Mouse (Mus musculus): Measurements from ENCODE around the gene Rangap1. TPM values are rescaled to one million over a fixed set of nuclear protein-coding genes. Genes with fewer than 3 reads are reported as not detected.
A peak's percentile ranks its signal among the peaks of the same experiment; 100 is the strongest.

The Rangap1 gene
- polyA plus RNA-seq (2011; ENCODE audit: insufficient read depth, insufficient read length, low read depth, missing spikeins) = 158 and 160 TPM in 2 replicates

- Histone ChIP-seq H3K36me3 (ENCODE audit: control insufficient read depth, insufficient read depth, low read length, poor library complexity, severe bottlenecking) (no peaks in the 10 kb centered on the region), H3K9ac (ENCODE audit: low read depth, poor library complexity, severe bottlenecking) (peak within 1 kb of the TSS; percentile 98), H3K9me3 (replicated peaks; ENCODE audit: control insufficient read depth, insufficient read depth, low read length, poor library complexity, severe bottlenecking) (no peaks in the 10 kb centered on the region), H3K4me3 (ENCODE audit: low read depth, low read length) (peak within 1 kb of the TSS; percentile 91), H3K4me1 (ENCODE audit: control insufficient read depth, insufficient read depth, low read length) (no peaks in the 10 kb centered on the region), H3K27ac (ENCODE audit: insufficient read depth, low read length) (peak within 1 kb of the TSS; percentile 55), H3K27me3 (ENCODE audit: control insufficient read depth, insufficient read depth, low read length, poor library complexity, severe bottlenecking) (no peaks in the 10 kb centered on the region)
- TF ChIP-seq CTCF (IDR thresholded peaks at IDR 0.05; ENCODE audit: low read depth, low read length) = no peak
- no peak for TF ChIP-seq POLR2A (IDR thresholded peaks at IDR 0.05; ENCODE audit: insufficient read depth, low read length)
- no peak for TF ChIP-seq EP300 (IDR thresholded peaks at IDR 0.05; ENCODE audit: insufficient read depth, low read depth, low read length)
Measured at GRCm38 (mm10) chr15:81744992-81745600, at the start of gene Rangap1, which contains the start of gene Zc3h7b. Rangap1 (minus strand) TSS chr15:81745530. Zc3h7b (plus strand) TSS chr15:81745057.

GRCm38 (mm10) chr15:81792444-81792843, 47.1 kb upstream of the Rangap1 start:
- Histone ChIP-seq H3K27ac (ENCODE audit: insufficient read depth, low read length) (no peak overlapping the region), H3K4me3 (ENCODE audit: low read depth, low read length) (no peak overlapping the region), H3K9ac (ENCODE audit: low read depth, poor library complexity, severe bottlenecking) (no peak overlapping the region), H3K27me3 (ENCODE audit: control insufficient read depth, insufficient read depth, low read length, poor library complexity, severe bottlenecking) (no peaks in the 10 kb centered on the region), H3K36me3 (ENCODE audit: control insufficient read depth, insufficient read depth, low read length, poor library complexity, severe bottlenecking) (no peaks in the 10 kb centered on the region), H3K9me3 (replicated peaks; ENCODE audit: control insufficient read depth, insufficient read depth, low read length, poor library complexity, severe bottlenecking) (no peaks in the 10 kb centered on the region), H3K4me1 (ENCODE audit: control insufficient read depth, insufficient read depth, low read length) (no peaks in the 10 kb centered on the region)
- TF ChIP-seq CTCF (IDR thresholded peaks at IDR 0.05; ENCODE audit: low read depth, low read length) (no peak), EP300 (IDR thresholded peaks at IDR 0.05; ENCODE audit: insufficient read depth, low read depth, low read length) (no peak)

GRCm38 (mm10) chr15:81787525-81787924, 42.2 kb upstream of the Rangap1 start:
- no peak overlapping the region for H3K4me3 ChIP-seq (ENCODE audit: low read depth, low read length)
- no peaks in the 10 kb centered on the region for H3K4me1 ChIP-seq (ENCODE audit: control insufficient read depth, insufficient read depth, low read length)
- H3K27me3 ChIP-seq (ENCODE audit: control insufficient read depth, insufficient read depth, low read length, poor library complexity, severe bottlenecking) = no peaks in the 10 kb centered on the region
- no peaks in the 10 kb centered on the region for H3K9me3 ChIP-seq (replicated peaks; ENCODE audit: control insufficient read depth, insufficient read depth, low read length, poor library complexity, severe bottlenecking)
- H3K36me3 ChIP-seq (ENCODE audit: control insufficient read depth, insufficient read depth, low read length, poor library complexity, severe bottlenecking) = no peaks in the 10 kb centered on the region
- no peak overlapping the region for H3K9ac ChIP-seq (ENCODE audit: low read depth, poor library complexity, severe bottlenecking)
- no peak overlapping the region for H3K27ac ChIP-seq (ENCODE audit: insufficient read depth, low read length)
- no peak for TF ChIP-seq CTCF (IDR thresholded peaks at IDR 0.05; ENCODE audit: low read depth, low read length)
- no peak for TF ChIP-seq EP300 (IDR thresholded peaks at IDR 0.05; ENCODE audit: insufficient read depth, low read depth, low read length)
- no peak for TF ChIP-seq POLR2A (IDR thresholded peaks at IDR 0.05; ENCODE audit: insufficient read depth, low read length)

GRCm38 (mm10) chr15:81785701-81786100, 40.4 kb upstream of the Rangap1 start:
- no peak overlapping the region for H3K4me3 ChIP-seq (ENCODE audit: low read depth, low read length)
- no peak overlapping the region for H3K9ac ChIP-seq (ENCODE audit: low read depth, poor library complexity, severe bottlenecking)
- H3K9me3 ChIP-seq (replicated peaks; ENCODE audit: control insufficient read depth, insufficient read depth, low read length, poor library complexity, severe bottlenecking) = no peaks in the 10 kb centered on the region
- H3K4me1 ChIP-seq (ENCODE audit: control insufficient read depth, insufficient read depth, low read length) = no peaks in the 10 kb centered on the region
- TF ChIP-seq EP300 (IDR thresholded peaks at IDR 0.05; ENCODE audit: insufficient read depth, low read depth, low read length) = no peak
- no peak for TF ChIP-seq POLR2A (IDR thresholded peaks at IDR 0.05; ENCODE audit: insufficient read depth, low read length)
- no peak for TF ChIP-seq CTCF (IDR thresholded peaks at IDR 0.05; ENCODE audit: low read depth, low read length)
- H3K36me3 ChIP-seq (ENCODE audit: control insufficient read depth, insufficient read depth, low read length, poor library complexity, severe bottlenecking) = no peaks in the 10 kb centered on the region
- no peak overlapping the region for H3K27ac ChIP-seq (ENCODE audit: insufficient read depth, low read length)
- H3K27me3 ChIP-seq (ENCODE audit: control insufficient read depth, insufficient read depth, low read length, poor library complexity, severe bottlenecking) = no peaks in the 10 kb centered on the region

- no peaks in the 10 kb centered on the region for H3K4me1 ChIP-seq (ENCODE audit: control insufficient read depth, insufficient read depth, low read length)
- no peak overlapping the region for H3K27ac ChIP-seq (ENCODE audit: insufficient read depth, low read length)
- TF ChIP-seq EP300 (IDR thresholded peaks at IDR 0.05; ENCODE audit: insufficient read depth, low read depth, low read length) (no peak), CTCF (IDR thresholded peaks at IDR 0.05; ENCODE audit: low read depth, low read length) (peak; percentile 38)
- H3K4me3 ChIP-seq (ENCODE audit: low read depth, low read length) = no peak overlapping the region
- H3K27me3 ChIP-seq (ENCODE audit: control insufficient read depth, insufficient read depth, low read length, poor library complexity, severe bottlenecking) = no peaks in the 10 kb centered on the region
- no peak overlapping the region for H3K9ac ChIP-seq (ENCODE audit: low read depth, poor library complexity, severe bottlenecking)
- no peaks in the 10 kb centered on the region for H3K9me3 ChIP-seq (replicated peaks; ENCODE audit: control insufficient read depth, insufficient read depth, low read length, poor library complexity, severe bottlenecking)
- no peaks in the 10 kb centered on the region for H3K36me3 ChIP-seq (ENCODE audit: control insufficient read depth, insufficient read depth, low read length, poor library complexity, severe bottlenecking)
Measured at GRCm38 (mm10) chr15:81784762-81785161, 39.4 kb upstream of the Rangap1 start.

GRCm38 (mm10) chr15:81781816-81782215, 36.5 kb upstream of the Rangap1 start:
- H3K36me3 ChIP-seq (ENCODE audit: control insufficient read depth, insufficient read depth, low read length, poor library complexity, severe bottlenecking) = no peaks in the 10 kb centered on the region
- no peak overlapping the region for H3K4me3 ChIP-seq (ENCODE audit: low read depth, low read length)
- H3K27ac ChIP-seq (ENCODE audit: insufficient read depth, low read length) = no peak overlapping the region
- H3K27me3 ChIP-seq (ENCODE audit: control insufficient read depth, insufficient read depth, low read length, poor library complexity, severe bottlenecking) = no peaks in the 10 kb centered on the region
- TF ChIP-seq POLR2A (IDR thresholded peaks at IDR 0.05; ENCODE audit: insufficient read depth, low read length) (no peak), EP300 (IDR thresholded peaks at IDR 0.05; ENCODE audit: insufficient read depth, low read depth, low read length) (no peak), CTCF (IDR thresholded peaks at IDR 0.05; ENCODE audit: low read depth, low read length) (no peak)
- H3K9me3 ChIP-seq (replicated peaks; ENCODE audit: control insufficient read depth, insufficient read depth, low read length, poor library complexity, severe bottlenecking) = no peaks in the 10 kb centered on the region
- H3K9ac ChIP-seq (ENCODE audit: low read depth, poor library complexity, severe bottlenecking) = no peak overlapping the region
- no peaks in the 10 kb centered on the region for H3K4me1 ChIP-seq (ENCODE audit: control insufficient read depth, insufficient read depth, low read length)
